Comparison of ENCODE assay signal across 8 mouse cellular contexts in the genomic region with DNA sequence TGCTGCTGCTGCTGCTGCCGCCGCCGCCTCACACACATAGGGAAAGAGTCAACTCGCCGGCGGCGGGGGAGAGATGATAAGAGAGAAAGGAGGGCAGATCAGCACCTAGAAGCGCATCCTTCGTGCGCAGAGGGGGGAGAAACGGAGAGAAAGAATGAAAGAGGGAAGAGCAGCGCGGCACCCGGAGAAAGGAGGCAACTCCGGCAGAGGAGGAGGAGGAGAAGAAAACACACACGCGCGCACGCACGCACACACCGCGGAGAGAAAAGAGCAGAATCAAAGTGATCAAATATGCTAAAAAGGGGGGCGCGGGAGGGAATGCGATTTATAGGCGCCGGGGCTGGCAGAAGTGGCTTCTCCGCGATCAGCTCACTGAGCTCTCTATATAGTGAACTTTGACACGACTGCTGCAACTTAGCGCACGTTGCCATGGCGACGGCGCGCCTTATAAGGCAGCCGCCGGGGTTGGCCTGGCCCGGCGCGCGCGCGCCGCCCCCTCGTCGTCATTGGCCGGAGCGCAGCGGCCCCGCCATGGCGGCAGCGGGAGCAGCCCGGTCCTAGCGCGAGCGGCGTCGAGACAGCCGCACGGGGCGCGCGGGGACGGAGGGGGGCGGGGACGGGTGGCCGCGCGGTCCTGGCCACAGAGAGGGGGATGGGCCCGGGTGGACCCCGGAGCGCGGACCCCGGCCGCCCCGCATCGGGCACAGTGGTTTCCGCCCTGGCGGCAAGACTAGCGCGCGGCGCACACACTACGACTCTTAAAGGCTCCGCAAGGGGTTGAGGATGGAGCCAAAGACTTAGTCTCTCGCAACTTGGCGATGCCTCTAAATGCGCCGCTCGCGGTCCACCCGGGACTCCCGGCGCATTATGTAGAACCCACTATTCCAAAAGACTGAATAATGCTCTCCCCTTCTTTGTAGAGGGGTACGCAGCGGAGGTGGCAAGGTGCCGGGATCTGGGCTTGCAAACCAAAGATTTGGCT. TPM values are rescaled to one million over a fixed set of nuclear protein-coding genes. Genes with fewer than 3 reads are reported as not detected.
A peak's percentile ranks its signal among the peaks of the same experiment; 100 is the strongest.
DNase-seq lines count a peak whose midpoint lies in the region; ATAC-seq and TF ChIP-seq lines count a peak whose summit lies in the region.

No protein-coding gene starts in this region.

- no peak for TF ChIP-seq EP300 in heart, postnatal 0 days (IDR thresholded peaks at IDR 0.05; ENCODE audit: low read depth)
- TF ChIP-seq EP300 in liver, embryonic 14.5 days (IDR thresholded peaks at IDR 0.05; ENCODE audit: low read depth): no peak

- H3K4me3 ChIP-seq in forebrain, embryonic 14.5 days (ENCODE audit: low read depth, low read length): peak overlapping the region; percentile 67
- peak overlapping the region; percentile 65 for H3K4me3 ChIP-seq in heart, postnatal 0 days (ENCODE audit: low read depth, low read length)
- H3K4me3 ChIP-seq in liver, embryonic 14.5 days (ENCODE audit: insufficient read depth in 1 of 2, low read depth in 2 of 2, low read length in 2 of 2): peak overlapping the region; percentile 45 to 54
- H3K4me3 ChIP-seq in neural tube, embryonic 15.5 days (replicated peaks): peak overlapping the region; percentile 63

- ATAC-seq in forebrain, embryonic 14.5 days: peak; percentile 92
- peak; percentile 89 for ATAC-seq in heart, postnatal 0 days (ENCODE audit: insufficient read depth, low read depth)
- peak; percentile 70 for ATAC-seq in liver, embryonic 14.5 days (ENCODE audit: insufficient read depth)
- peak; percentile 94 for ATAC-seq in neural tube, embryonic 15.5 days (ENCODE audit: low FRiP score)

- no peaks in the 10 kb centered on the region for H3K9me3 ChIP-seq in forebrain, embryonic 14.5 days (replicated peaks; ENCODE audit: control insufficient read depth, low read length)
- H3K9me3 ChIP-seq in heart, postnatal 0 days (replicated peaks; ENCODE audit: control insufficient read depth, low read length): no peaks in the 10 kb centered on the region
- H3K9me3 ChIP-seq in liver, embryonic 14.5 days (ENCODE audit: control insufficient read depth, low read length): no peaks in the 10 kb centered on the region
- H3K9me3 ChIP-seq in neural tube, embryonic 15.5 days (replicated peaks): no peaks in the 10 kb centered on the region

- peak; percentile 100 for DNase-seq in NIH3T3 (ENCODE audit: low read depth)
- DNase-seq in cerebellum, adult 11 months: peak; percentile 70
- peak; percentile 99 for DNase-seq in forebrain, embryonic 14.5 days (ENCODE audit: low spot score)
- peak; percentile 92 for DNase-seq in heart, postnatal 0 days (ENCODE audit: low spot score)
- peak; percentile 97 to 99 for DNase-seq in kidney, postnatal 36 days
- peak; percentile 33 to 50 (median 35) for DNase-seq in liver, embryonic 14.5 days (ENCODE audit: low read depth in 3 of 3, low spot score in 3 of 3)
- peak; percentile 86 to 93 for DNase-seq in urinary bladder, postnatal 36 days (ENCODE audit: low spot score in 2 of 2)

- TF ChIP-seq CTCF in heart, postnatal 0 days (IDR thresholded peaks at IDR 0.05; ENCODE audit: low read depth): no peak
- TF ChIP-seq CTCF in liver, embryonic 14.5 days (IDR thresholded peaks at IDR 0.05; ENCODE audit: low read depth): no peak

- peak overlapping the region; percentile 69 for H3K4me2 ChIP-seq in forebrain, embryonic 14.5 days (ENCODE audit: low read length)
- peak overlapping the region; percentile 70 for H3K4me2 ChIP-seq in heart, postnatal 0 days (ENCODE audit: low read depth, low read length)
- H3K4me2 ChIP-seq in liver, embryonic 14.5 days (ENCODE audit: low read depth): peak overlapping the region; percentile 47
- H3K4me2 ChIP-seq in neural tube, embryonic 15.5 days: peak overlapping the region; percentile 96

- H3K36me3 ChIP-seq in forebrain, embryonic 14.5 days (ENCODE audit: control insufficient read depth, insufficient read depth, low read length): peaks cover 14% of the 10 kb centered on the region; the same call in 1 of the 2 replicates
- 0 out of 2 replicates have a peak, but pooled peaks cover 7% of the 10 kb centered on the region for H3K36me3 ChIP-seq in heart, postnatal 0 days (replicated peaks; ENCODE audit: control insufficient read depth, insufficient read depth, low read length)
- H3K36me3 ChIP-seq in liver, embryonic 14.5 days (replicated peaks; ENCODE audit: control insufficient read depth, insufficient read depth, low read depth): no peaks in the 10 kb centered on the region
- H3K36me3 ChIP-seq in neural tube, embryonic 15.5 days: no peaks in the 10 kb centered on the region

- H3K27me3 ChIP-seq in forebrain, embryonic 14.5 days (replicated peaks; ENCODE audit: control insufficient read depth, insufficient read depth, low read length): peaks cover 42% of the 10 kb centered on the region
- H3K27me3 ChIP-seq in heart, postnatal 0 days (ENCODE audit: control insufficient read depth, insufficient read depth, low read length): peaks cover 76% of the 10 kb centered on the region
- peaks cover 82% of the 10 kb centered on the region for H3K27me3 ChIP-seq in liver, embryonic 14.5 days (ENCODE audit: control insufficient read depth, insufficient read depth, low read length)
- 0 out of 2 replicates have a peak, but pooled peaks cover 2% of the 10 kb centered on the region for H3K27me3 ChIP-seq in neural tube, embryonic 15.5 days (replicated peaks)

- H3K9ac ChIP-seq in forebrain, embryonic 14.5 days (ENCODE audit: low read length): peak overlapping the region; percentile 95
- peak overlapping the region; percentile 87 for H3K9ac ChIP-seq in heart, postnatal 0 days (replicated peaks; ENCODE audit: low read depth, low read length)
- H3K9ac ChIP-seq in liver, embryonic 14.5 days (replicated peaks): peak overlapping the region; percentile 50
- H3K9ac ChIP-seq in neural tube, embryonic 15.5 days (replicated peaks): peak overlapping the region; percentile 71

- H3K27ac ChIP-seq in forebrain, embryonic 14.5 days (ENCODE audit: low read depth, low read length): peak overlapping the region; percentile 99
- H3K27ac ChIP-seq in heart, postnatal 0 days (ENCODE audit: low read depth): peak overlapping the region; percentile 96
- H3K27ac ChIP-seq in liver, embryonic 14.5 days: no peak overlapping the region; the same call in 1 of the 2 replicates
- peak overlapping the region; percentile 97 for H3K27ac ChIP-seq in neural tube, embryonic 15.5 days (replicated peaks)

- no peaks in the 10 kb centered on the region for H3K4me1 ChIP-seq in forebrain, embryonic 14.5 days (ENCODE audit: control insufficient read depth, insufficient read depth, low read length)
- H3K4me1 ChIP-seq in heart, postnatal 0 days (ENCODE audit: control insufficient read depth, insufficient read depth): no peaks in the 10 kb centered on the region
- H3K4me1 ChIP-seq in liver, embryonic 14.5 days (replicated peaks; ENCODE audit: control insufficient read depth in 2 of 2, insufficient read depth in 2 of 2, low read length in 1 of 2): no peaks in the 10 kb centered on the region
- H3K4me1 ChIP-seq in neural tube, embryonic 15.5 days: peaks cover 32% of the 10 kb centered on the region

- WGBS in forebrain, embryonic 14.5 days: under 1% methylated on average over 86 of the region's 98 CpGs
- under 1% methylated on average over 95 of the region's 98 CpGs for WGBS in heart, postnatal 0 days
- under 1% methylated on average over 74 of the region's 98 CpGs for WGBS in liver, embryonic 14.5 days (ENCODE audit: insufficient replicate concordance)
- WGBS in neural tube, embryonic 15.5 days: under 1% methylated on average over 94 of the region's 98 CpGs

RNA-seq across cellular contexts. Expression of a gene that starts 4.9 kb away (rescaled TPM):
- 73.7 and 82.5 TPM in 2 replicates for polyA plus RNA-seq in forebrain, embryonic 14.5 days (2014; fragmentation: Nextera tagmentation; extraction: Ambion mirVana)
- 7.5 and 8.3 TPM in 2 replicates for total RNA-seq in heart, postnatal 0 days (2014; rRNA removed; ENCODE audit: low replicate concordance)
- 18.2 and 18.9 TPM in 2 replicates for polyA plus RNA-seq in heart, postnatal 0 days (2015; fragmentation: Nextera tagmentation; extraction: Ambion mirVana)
- 10.1 and 12.0 TPM in 2 replicates for polyA plus RNA-seq in liver, embryonic 14.5 days (2012; rRNA removed)
- 6.3 and 8.5 TPM in 2 replicates for polyA plus RNA-seq in liver, embryonic 14.5 days (2014; fragmentation: Nextera tagmentation; extraction: Ambion mirVana)
- polyA plus RNA-seq in neural tube, embryonic 15.5 days (2015; fragmentation: Nextera tagmentation; extraction: Ambion mirVana): 60.3 and 62.5 TPM in 2 replicates

Comparison
In these comparisons a context has a peak if more than half of its experiments do, and no peak if none do; other contexts are left out.
1. DNase-seq: peak in every context shown above with its lines; median percentile 100 in NIH3T3; 99 in forebrain, embryonic 14.5 days; 98 in kidney, postnatal 36 days; 92 in heart, postnatal 0 days; 90 in urinary bladder, postnatal 36 days; 70 in cerebellum, adult 11 months; 35 in liver, embryonic 14.5 days.